Mouse (Mus musculus): ENCODE results near the gene Asdurf. TPM values are rescaled to one million over a fixed set of nuclear protein-coding genes. Genes with fewer than 3 reads are reported as not detected.
A peak's percentile ranks its signal among the peaks of the same experiment; 100 is the strongest.
"Not testable (repeated sequence)": the region's sequence is repeated elsewhere in the genome, so short reads cannot be mapped to it uniquely, and the experiment has no call there.

Gene Asdurf
- polyA plus RNA-seq (2015; fragmentation: Nextera tagmentation; extraction: Ambion mirVana) = 1.5 and 8.3 TPM in 2 replicates

GRCm38 (mm10) chr1:53352327-53353261 lies at the start of gene Asdurf, which contains the start of the genes Gm28551 and Asnsd1:
TSS of gene Asdurf (minus strand) at chr1:53352619.
TSS of gene Gm28551 (minus strand) at chr1:53352667.
TSS of gene Asnsd1 (minus strand) at chr1:53352752.
- peak; percentile 100 for ATAC-seq (ENCODE audit: insufficient read depth, low FRiP score, low read depth)
- Histone ChIP-seq H3K9ac (peak within 1 kb of the TSS; percentile 94), H3K4me2 (peak within 1 kb of the TSS; percentile 56), H3K27me3 (replicated peaks) (no peaks in the 10 kb centered on the region), H3K36me3 (peaks cover 4% of the 10 kb centered on the region), H3K9me3 (no peaks in the 10 kb centered on the region), H3K27ac (peak within 1 kb of the TSS; percentile 82), H3K4me1 (no peaks in the 10 kb centered on the region), H3K4me3 (replicated peaks) (peak within 1 kb of the TSS; percentile 92)
- WGBS = under 1% methylated on average over 44 of the region's 44 CpGs

GRCm38 (mm10) chr1:53393936-53394760 lies 41.7 kb upstream of the Asdurf start:
- H3K27ac ChIP-seq; H3K4me3 ChIP-seq (replicated peaks); H3K36me3 ChIP-seq; H3K4me1 ChIP-seq; ATAC-seq (ENCODE audit: insufficient read depth, low FRiP score, low read depth); H3K9ac ChIP-seq; H3K9me3 ChIP-seq; H3K27me3 ChIP-seq (replicated peaks): not testable (repeated sequence)
- WGBS = 31% methylated on average over 21 of the region's 21 CpGs
- H3K4me2 ChIP-seq = peak overlapping the region; percentile 33

GRCm38 (mm10) chr1:53388762-53389161 lies 36.3 kb upstream of the Asdurf start:
- Histone ChIP-seq H3K4me1 (no peaks in the 10 kb centered on the region), H3K4me3 (replicated peaks) (no peak overlapping the region), H3K9ac (no peak overlapping the region), H3K27me3 (replicated peaks) (no peaks in the 10 kb centered on the region), H3K36me3 (no peaks in the 10 kb centered on the region), H3K27ac (no peak overlapping the region), H3K9me3 (no peaks in the 10 kb centered on the region), H3K4me2 (no peak overlapping the region)
- no peak for ATAC-seq (ENCODE audit: insufficient read depth, low FRiP score, low read depth)
- 96% methylated on average over 14 of the region's 14 CpGs for WGBS

GRCm38 (mm10) chr1:53384085-53384688 lies 31.8 kb upstream of the Asdurf start:
- Histone ChIP-seq H3K4me2 (no peak overlapping the region), H3K27me3 (replicated peaks) (no peaks in the 10 kb centered on the region), H3K36me3 (no peaks in the 10 kb centered on the region), H3K27ac (no peak overlapping the region), H3K4me1 (no peaks in the 10 kb centered on the region), H3K9ac (no peak overlapping the region), H3K9me3 (no peaks in the 10 kb centered on the region), H3K4me3 (replicated peaks) (no peak overlapping the region)
- ATAC-seq (ENCODE audit: insufficient read depth, low FRiP score, low read depth) = no peak
- 75% methylated on average over 6 of the region's 6 CpGs for WGBS

GRCm38 (mm10) chr1:53377731-53378130 lies 25.3 kb upstream of the Asdurf start:
- H3K36me3 ChIP-seq = no peaks in the 10 kb centered on the region
- no peak overlapping the region for H3K27ac ChIP-seq
- H3K27me3 ChIP-seq (replicated peaks) = no peaks in the 10 kb centered on the region
- H3K9me3 ChIP-seq = no peaks in the 10 kb centered on the region
- ATAC-seq (ENCODE audit: insufficient read depth, low FRiP score, low read depth) = no peak
- no peak overlapping the region for H3K4me3 ChIP-seq (replicated peaks)
- no peak overlapping the region for H3K9ac ChIP-seq
- no peaks in the 10 kb centered on the region for H3K4me1 ChIP-seq
- no peak overlapping the region for H3K4me2 ChIP-seq
- 71% methylated on average over 3 of the region's 3 CpGs for WGBS

GRCm38 (mm10) chr1:53375965-53376364 lies 23.5 kb upstream of the Asdurf start:
- WGBS = 73% methylated on average over 2 of the region's 2 CpGs
- ATAC-seq (ENCODE audit: insufficient read depth, low FRiP score, low read depth); H3K4me1 ChIP-seq; H3K9ac ChIP-seq; H3K27ac ChIP-seq; H3K4me2 ChIP-seq; H3K4me3 ChIP-seq (replicated peaks); H3K9me3 ChIP-seq; H3K36me3 ChIP-seq; H3K27me3 ChIP-seq (replicated peaks): not testable (repeated sequence)

GRCm38 (mm10) chr1:53358988-53359387 lies 6.6 kb upstream of the Asdurf start:
- no peak for ATAC-seq (ENCODE audit: insufficient read depth, low FRiP score, low read depth)
- Histone ChIP-seq H3K27ac (no peak overlapping the region), H3K9me3 (no peaks in the 10 kb centered on the region), H3K4me2 (no peak overlapping the region), H3K36me3 (no peaks in the 10 kb centered on the region), H3K4me1 (no peaks in the 10 kb centered on the region), H3K27me3 (replicated peaks) (no peaks in the 10 kb centered on the region), H3K4me3 (replicated peaks) (no peak overlapping the region), H3K9ac (no peak overlapping the region)

GRCm38 (mm10) chr1:53341071-53341470 lies 11.3 kb downstream of the Asdurf start:
- ATAC-seq (ENCODE audit: insufficient read depth, low FRiP score, low read depth) = no peak
- WGBS = 95% methylated on average over 2 of the region's 2 CpGs
- Histone ChIP-seq H3K27me3 (replicated peaks) (no peaks in the 10 kb centered on the region), H3K4me2 (no peak overlapping the region), H3K4me1 (no peaks in the 10 kb centered on the region), H3K4me3 (replicated peaks) (no peak overlapping the region), H3K9me3 (no peaks in the 10 kb centered on the region), H3K9ac (no peak overlapping the region), H3K27ac (no peak overlapping the region), H3K36me3 (peaks cover 17% of the 10 kb centered on the region)

GRCm38 (mm10) chr1:53337403-53337802 lies 15.0 kb downstream of the Asdurf start:
- H3K4me3 ChIP-seq (replicated peaks); H3K9me3 ChIP-seq; H3K27ac ChIP-seq; ATAC-seq (ENCODE audit: insufficient read depth, low FRiP score, low read depth); H3K4me1 ChIP-seq; H3K27me3 ChIP-seq (replicated peaks); H3K4me2 ChIP-seq; H3K9ac ChIP-seq; H3K36me3 ChIP-seq: not testable (repeated sequence)
- WGBS = 72% methylated on average over 2 of the region's 2 CpGs

- no peaks in the 10 kb centered on the region for H3K4me1 ChIP-seq
- H3K27me3 ChIP-seq (replicated peaks) = no peaks in the 10 kb centered on the region
- H3K4me3 ChIP-seq (replicated peaks) = no peak overlapping the region
- H3K9ac ChIP-seq = no peak overlapping the region
- no peaks in the 10 kb centered on the region for H3K9me3 ChIP-seq
- ATAC-seq (ENCODE audit: insufficient read depth, low FRiP score, low read depth) = no peak
- no peak overlapping the region for H3K4me2 ChIP-seq
- no peaks in the 10 kb centered on the region for H3K36me3 ChIP-seq
- no peak overlapping the region for H3K27ac ChIP-seq
Measured at GRCm38 (mm10) chr1:53335465-53335864, 17.0 kb downstream of the Asdurf start.

- H3K9me3 ChIP-seq; H3K4me3 ChIP-seq (replicated peaks); H3K4me1 ChIP-seq; H3K36me3 ChIP-seq; H3K9ac ChIP-seq; H3K27ac ChIP-seq; ATAC-seq (ENCODE audit: insufficient read depth, low FRiP score, low read depth); H3K4me2 ChIP-seq; H3K27me3 ChIP-seq (replicated peaks): not testable (repeated sequence)
- 60% methylated on average over 5 of the region's 5 CpGs for WGBS
Measured at GRCm38 (mm10) chr1:53333527-53333926, 18.9 kb downstream of the Asdurf start.
